10 mouse cellular contexts compared by ENCODE assay signal in genomic region chr8:109155489-109155888, GRCm38 (mm10).
DNase-seq lines count a peak whose midpoint lies in the region; ATAC-seq and TF ChIP-seq lines count a peak whose summit lies in the region.
"Had no signal": no experiment of that assay in that cellular context is flagged by ENCODE, and none has a peak within 500 bp of the region (broad histone marks: within the 10 kb centered on the region; RNA-seq: fewer than 3 reads in every experiment).

No protein-coding gene starts in this region.

- H3K9ac ChIP-seq in kidney, embryonic 14.5 days (ENCODE audit: low read depth, low read length), result no peak overlapping the region
- H3K9ac ChIP-seq in limb, embryonic 15.5 days, result no peak overlapping the region
- H3K9ac ChIP-seq in midbrain, embryonic 15.5 days, result no peak overlapping the region

- no peak overlapping the region for H3K4me2 ChIP-seq in kidney, embryonic 14.5 days (replicated peaks; ENCODE audit: low read depth, low read length)
- H3K4me2 ChIP-seq in limb, embryonic 15.5 days, result peak overlapping the region; percentile 30
- H3K4me2 ChIP-seq in midbrain, embryonic 15.5 days, result no peak overlapping the region

- no peaks in the 10 kb centered on the region for H3K36me3 ChIP-seq in kidney, adult 2 months (ENCODE audit: control insufficient read depth, insufficient read depth, low read length)
- H3K36me3 ChIP-seq in kidney, embryonic 14.5 days (ENCODE audit: control insufficient read depth, insufficient read depth, low read length), result no peaks in the 10 kb centered on the region
- H3K36me3 ChIP-seq in limb, embryonic 15.5 days, result no peaks in the 10 kb centered on the region
- no peaks in the 10 kb centered on the region for H3K36me3 ChIP-seq in midbrain, embryonic 15.5 days (replicated peaks)

- H3K27ac ChIP-seq in kidney, adult 2 months (ENCODE audit: insufficient read depth, low read depth, low read length), result no peak overlapping the region
- H3K27ac ChIP-seq in kidney, embryonic 14.5 days (ENCODE audit: low read depth, low read length), result no peak overlapping the region
- peak overlapping the region; percentile 50; the same call in 1 of the 2 replicates for H3K27ac ChIP-seq in limb, embryonic 15.5 days
- no peak overlapping the region for H3K27ac ChIP-seq in left cerebral cortex, adult 2 months
- no peak overlapping the region for H3K27ac ChIP-seq in midbrain, embryonic 15.5 days

- intact Hi-C loops in left cerebral cortex, adult 2 months (cut with DNase I), result no loop called here

- H3K4me1 ChIP-seq in kidney, adult 2 months (ENCODE audit: control insufficient read depth, insufficient read depth, low read length), result no peaks in the 10 kb centered on the region
- H3K4me1 ChIP-seq in kidney, embryonic 14.5 days (ENCODE audit: control insufficient read depth, insufficient read depth, low read length), result no peaks in the 10 kb centered on the region
- H3K4me1 ChIP-seq in limb, embryonic 15.5 days, result peaks cover 6% of the 10 kb centered on the region; the same call in 1 of the 2 replicates
- no peaks in the 10 kb centered on the region for H3K4me1 ChIP-seq in midbrain, embryonic 15.5 days

- peak; percentile 5 for DNase-seq in kidney, adult 2 months
- peak; percentile 18 for DNase-seq in embryo, embryonic 10.5 days (ENCODE audit: low spot score)
- DNase-seq in gastrocnemius, postnatal 4 days (ENCODE audit: low spot score in 2 of 2), result peak; percentile 45 to 77
- DNase-seq in right cerebral cortex, postnatal 25 days, result no peak
- DNase-seq in left cerebral cortex, adult 2 months (ENCODE audit: extremely low spot score in 1 of 2, low spot score in 2 of 2), result no peak
- DNase-seq: cerebellum, postnatal 25 days; right cerebral cortex, adult 18-20 months had no signal

- TF ChIP-seq CTCF in kidney, adult 2 months (conservative IDR thresholded peaks at IDR 0.05; ENCODE audit: insufficient read depth, insufficient read length, low read depth, low read length), result no peak
- no peak for TF ChIP-seq CTCF in left cerebral cortex, adult 2 months (IDR thresholded peaks at IDR 0.05)

- H3K4me3 ChIP-seq in kidney, adult 2 months (ENCODE audit: insufficient read depth, low read depth, low read length), result no peak overlapping the region
- H3K4me3 ChIP-seq in kidney, embryonic 14.5 days (ENCODE audit: low read length), result no peak overlapping the region
- H3K4me3 ChIP-seq in limb, embryonic 15.5 days, result no peak overlapping the region
- no peak overlapping the region for H3K4me3 ChIP-seq in left cerebral cortex, adult 2 months
- H3K4me3 ChIP-seq in midbrain, embryonic 15.5 days, result no peak overlapping the region

- ATAC-seq in kidney, embryonic 14.5 days (ENCODE audit: low FRiP score, low TSS enrichment), result no peak
- ATAC-seq in limb, embryonic 15.5 days (ENCODE audit: insufficient number of reproducible peaks, low FRiP score, low TSS enrichment, low read depth), result no peak
- ATAC-seq in midbrain, embryonic 15.5 days (replicated peaks), result no peak

- peaks cover 9% of the 10 kb centered on the region; the same call in 1 of the 2 replicates for H3K9me3 ChIP-seq in kidney, embryonic 14.5 days (ENCODE audit: control insufficient read depth, low read length)
- no peaks in the 10 kb centered on the region for H3K9me3 ChIP-seq in limb, embryonic 15.5 days
- H3K9me3 ChIP-seq in midbrain, embryonic 15.5 days, result peaks cover 4% of the 10 kb centered on the region; the same call in 1 of the 2 replicates

- no peaks in the 10 kb centered on the region; the same call in 1 of the 2 replicates for H3K27me3 ChIP-seq in kidney, adult 2 months (replicated peaks; ENCODE audit: control insufficient read depth, insufficient read depth, low read length)
- no peaks in the 10 kb centered on the region for H3K27me3 ChIP-seq in kidney, embryonic 14.5 days (ENCODE audit: control insufficient read depth, insufficient read depth, low read length)
- H3K27me3 ChIP-seq in limb, embryonic 15.5 days, result no peaks in the 10 kb centered on the region
- no peaks in the 10 kb centered on the region for H3K27me3 ChIP-seq in midbrain, embryonic 15.5 days (replicated peaks)

- no peak for TF ChIP-seq POLR2A in kidney, adult 2 months (IDR thresholded peaks at IDR 0.05; ENCODE audit: low read depth, low read length)

- WGBS in kidney, adult 2 months, result 43% methylated on average over 11 of the region's 11 CpGs
- WGBS in kidney, embryonic 14.5 days, result 38% methylated on average over 11 of the region's 11 CpGs
- WGBS in limb, embryonic 15.5 days, result 17% methylated on average over 11 of the region's 11 CpGs
- 63% methylated on average over 11 of the region's 11 CpGs for WGBS in midbrain, embryonic 15.5 days

Comparison
In these comparisons a context has a peak if more than half of its experiments do, and no peak if none do; other contexts are left out.
1. DNase-seq: peak in kidney, adult 2 months (single experiment), embryo, embryonic 10.5 days (single experiment) and gastrocnemius, postnatal 4 days (2 of 2); none in right cerebral cortex, postnatal 25 days (single experiment) and left cerebral cortex, adult 2 months (0 of 2).